Comparison of ENCODE assay signal across 25 mouse cellular contexts in the genomic region with DNA sequence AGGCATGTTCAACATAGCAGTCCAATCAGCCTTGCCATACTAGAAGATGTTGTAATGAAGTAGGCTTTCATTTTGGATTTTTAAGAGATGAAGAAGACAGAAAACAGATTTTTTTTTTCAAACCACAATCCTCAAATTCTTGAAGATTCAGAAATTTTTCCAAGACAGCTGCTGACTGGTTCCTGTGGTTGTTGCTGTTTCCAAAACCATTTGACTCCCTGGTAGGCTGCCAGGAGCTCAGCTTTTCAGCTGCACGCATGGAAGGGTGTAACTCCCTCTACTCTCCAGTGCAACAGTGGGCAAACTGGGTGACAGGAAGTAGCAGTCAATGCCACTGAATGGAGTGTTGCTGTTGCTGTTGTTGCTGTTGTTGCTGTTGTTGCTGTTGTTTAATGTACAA.
A peak's percentile ranks its signal among the peaks of the same experiment; 100 is the strongest.
DNase-seq lines count a peak whose midpoint lies in the region; ATAC-seq lines count a peak whose summit lies in the region.
"Had no signal": no experiment of that assay in that cellular context is flagged by ENCODE, and none has a peak within 500 bp of the region (broad histone marks: within the 10 kb centered on the region; RNA-seq: fewer than 3 reads in every experiment).

No protein-coding gene starts in this region.

- intact Hi-C loops in heart, postnatal 14 days (cut with DNase I), result no loop called here

- H3K27me3 ChIP-seq in embryonic facial prominence, embryonic 14.5 days (replicated peaks; ENCODE audit: control insufficient read depth, insufficient read depth, low read length), result no peaks in the 10 kb centered on the region
- H3K27me3 ChIP-seq in embryonic facial prominence, embryonic 10.5 days (replicated peaks; ENCODE audit: low read depth, poor library complexity, severe bottlenecking), result no peaks in the 10 kb centered on the region
- no peaks in the 10 kb centered on the region for H3K27me3 ChIP-seq in liver, embryonic 11.5 days (replicated peaks; ENCODE audit: control insufficient read depth, insufficient read depth, low read length)
- H3K27me3 ChIP-seq: liver, embryonic 13.5 days; midbrain, embryonic 12.5 days; neural tube, embryonic 13.5 days had no signal

- H3K36me3 ChIP-seq in embryonic facial prominence, embryonic 14.5 days (ENCODE audit: control insufficient read depth, insufficient read depth, low read length), result no peaks in the 10 kb centered on the region
- no peaks in the 10 kb centered on the region for H3K36me3 ChIP-seq in embryonic facial prominence, embryonic 10.5 days (replicated peaks)
- H3K36me3 ChIP-seq in liver, embryonic 11.5 days (ENCODE audit: control insufficient read depth, insufficient read depth, low read length), result no peaks in the 10 kb centered on the region
- H3K36me3 ChIP-seq: liver, embryonic 13.5 days; midbrain, embryonic 12.5 days; neural tube, embryonic 13.5 days had no signal

- no peak overlapping the region for H3K9ac ChIP-seq in embryonic facial prominence, embryonic 14.5 days (ENCODE audit: low read depth, low read length)
- no peak overlapping the region for H3K9ac ChIP-seq in liver, embryonic 11.5 days (ENCODE audit: low read depth, low read length)
- H3K9ac ChIP-seq: hindbrain, embryonic 14.5 days; liver, embryonic 13.5 days; midbrain, embryonic 12.5 days; neural tube, embryonic 13.5 days had no signal

- peak; percentile 38 for DNase-seq in embryonic facial prominence, embryonic 14.5 days (ENCODE audit: low spot score)
- DNase-seq in embryonic facial prominence, embryonic 10.5 days (ENCODE audit: low spot score), result no peak
- peak; percentile 8 to 23 for DNase-seq in heart, postnatal 14 days
- DNase-seq in heart, adult 11 months, result no peak
- peak; percentile 15 for DNase-seq in lung, postnatal 36 days
- DNase-seq in lung, postnatal 25 days (ENCODE audit: low spot score), result no peak
- no peak for DNase-seq in liver, embryonic 11.5 days (ENCODE audit: low spot score)
- no peak for DNase-seq in spleen, postnatal 10 days (ENCODE audit: low spot score in 2 of 2)
- DNase-seq: adrenal gland, adult 2 months; adrenal gland, postnatal 36 days; cerebellum, adult 18-20 months; cerebellum, postnatal 10 days; gastrocnemius, postnatal 25 days; kidney, adult 11 months; layer of hippocampus, postnatal 36 days; left cerebral cortex, postnatal 4 days; liver, embryonic 13.5 days; lung, adult 18-20 months; lung, postnatal 14 days had no signal

- WGBS in embryonic facial prominence, embryonic 14.5 days, result 61% methylated on average over 1 of the region's 1 CpGs
- WGBS in embryonic facial prominence, embryonic 10.5 days, result 76% methylated on average over 1 of the region's 1 CpGs
- WGBS in liver, embryonic 11.5 days, result 57% methylated on average over 1 of the region's 1 CpGs

- H3K4me1 ChIP-seq in embryonic facial prominence, embryonic 14.5 days (ENCODE audit: control insufficient read depth, insufficient read depth, low read length), result no peaks in the 10 kb centered on the region
- no peaks in the 10 kb centered on the region for H3K4me1 ChIP-seq in embryonic facial prominence, embryonic 10.5 days
- no peaks in the 10 kb centered on the region for H3K4me1 ChIP-seq in liver, embryonic 11.5 days (replicated peaks; ENCODE audit: control insufficient read depth, insufficient read depth, low read length)
- H3K4me1 ChIP-seq: liver, embryonic 13.5 days; midbrain, embryonic 12.5 days; neural tube, embryonic 13.5 days had no signal

- ATAC-seq in embryonic facial prominence, embryonic 14.5 days (ENCODE audit: low read depth), result no peak
- ATAC-seq in liver, embryonic 11.5 days (replicated peaks; ENCODE audit: low FRiP score), result no peak
- ATAC-seq: activated CD4-positive, CD25-positive, alpha-beta regulatory T cell, adult 4 months; forebrain, embryonic 16.5 days had no signal

- no peak overlapping the region for H3K4me2 ChIP-seq in embryonic facial prominence, embryonic 14.5 days (ENCODE audit: low read depth, low read length)
- no peak overlapping the region for H3K4me2 ChIP-seq in liver, embryonic 11.5 days
- H3K4me2 ChIP-seq: hindbrain, embryonic 14.5 days; liver, embryonic 13.5 days; midbrain, embryonic 12.5 days; neural tube, embryonic 13.5 days had no signal

- no peaks in the 10 kb centered on the region for H3K9me3 ChIP-seq in embryonic facial prominence, embryonic 14.5 days (ENCODE audit: control insufficient read depth, low read length)
- no peaks in the 10 kb centered on the region for H3K9me3 ChIP-seq in embryonic facial prominence, embryonic 10.5 days
- H3K9me3 ChIP-seq in liver, embryonic 11.5 days (ENCODE audit: control insufficient read depth, low read length), result no peaks in the 10 kb centered on the region
- H3K9me3 ChIP-seq: liver, embryonic 13.5 days; midbrain, embryonic 12.5 days; neural tube, embryonic 13.5 days had no signal

- no peak overlapping the region for H3K4me3 ChIP-seq in embryonic facial prominence, embryonic 14.5 days (ENCODE audit: low read depth, low read length)
- no peak overlapping the region for H3K4me3 ChIP-seq in embryonic facial prominence, embryonic 10.5 days
- H3K4me3 ChIP-seq in liver, embryonic 11.5 days (ENCODE audit: low read depth, low read length), result no peak overlapping the region
- H3K4me3 ChIP-seq: heart, adult 2 months; liver, embryonic 13.5 days; midbrain, embryonic 12.5 days; neural tube, embryonic 13.5 days had no signal

- no peak overlapping the region for H3K27ac ChIP-seq in embryonic facial prominence, embryonic 14.5 days (replicated peaks; ENCODE audit: low read depth, low read length)
- H3K27ac ChIP-seq in embryonic facial prominence, embryonic 10.5 days (replicated peaks), result no peak overlapping the region
- H3K27ac ChIP-seq in liver, embryonic 11.5 days (ENCODE audit: low read depth, low read length), result no peak overlapping the region
- H3K27ac ChIP-seq: heart, adult 2 months; hindbrain, embryonic 14.5 days; liver, embryonic 13.5 days; midbrain, embryonic 12.5 days; neural tube, embryonic 13.5 days had no signal

Comparison
In these comparisons a context has a peak if more than half of its experiments do, and no peak if none do; other contexts are left out.
1. DNase-seq: peak in embryonic facial prominence, embryonic 14.5 days (single experiment), heart, postnatal 14 days (2 of 2) and lung, postnatal 36 days (single experiment); none in embryonic facial prominence, embryonic 10.5 days (single experiment), heart, adult 11 months (single experiment), lung, postnatal 25 days (single experiment), liver, embryonic 11.5 days (single experiment) and spleen, postnatal 10 days (0 of 2).